Mouse (Mus musculus) liver, postnatal 0 days (tissue): ENCODE measurements at regions not wholly inside any gene's neighbourhood (a gene's known extent, or its start where the extent isn't known, plus 50 kb on each side); places are given as distances from the start of the nearest gene placed in this dataset.

Experiments
- ATAC-seq: fragments of 200-750 bp; cut with Nextera tagmentation; 2 replicates; pipeline ENCODE4 v1.8.0; 2017; ENCODE audit warnings: mild to moderate bottlenecking, moderate library complexity
- DNase-seq: peaks from one replicate; pipeline ENCODE4 v3.0.0-alpha.2; 2016
- H3K27ac ChIP-seq: fragments of 300-500 bp; sonication (generic); 2 replicates; pipeline ENCODE4 v1.5.1; 2014; ENCODE audit warnings: antibody characterized with exemption, moderate library complexity, mild to moderate bottlenecking, low read depth
- H3K27me3 ChIP-seq: fragments of 300-500 bp; sonication (generic); 2 replicates; pipeline ENCODE4 v1.6.1; 2014; ENCODE audit warnings: low read length, control low read depth, mixed read lengths; ENCODE audit not compliant: insufficient read depth
- H3K36me3 ChIP-seq: fragments of 300-500 bp; sonication (generic); replicated peaks from 2 replicates; pipeline ENCODE4 v1.6.1; 2014; ENCODE audit warnings: mild to moderate bottlenecking, control low read depth, low read length, moderate library complexity, mixed read lengths; ENCODE audit not compliant: insufficient read depth
- H3K4me1 ChIP-seq: fragments of 300-500 bp; sonication (generic); 2 replicates; pipeline ENCODE4 v1.6.1; 2014; ENCODE audit warnings: antibody characterized with exemption, mild to moderate bottlenecking, control low read depth; ENCODE audit not compliant: insufficient read depth
- H3K4me2 ChIP-seq: fragments of 300-500 bp; sonication (generic); 2 replicates; pipeline ENCODE4 v1.6.1; 2014; ENCODE audit warnings: low read depth, mild to moderate bottlenecking, low read length, moderate library complexity, mixed read lengths
- H3K4me3 ChIP-seq: fragments of 300-500 bp; sonication (generic); 2 replicates; pipeline ENCODE4 v1.5.1; 2014; ENCODE audit warnings: low read depth, low read length
- H3K9ac ChIP-seq: fragments of 300-500 bp; sonication (generic); replicated peaks from 2 replicates; pipeline ENCODE4 v1.6.1; 2014; ENCODE audit warnings: mild to moderate bottlenecking, moderate library complexity
- H3K9me3 ChIP-seq: fragments of 300-500 bp; sonication (generic); 2 replicates; pipeline ENCODE4 v1.6.1; 2016; ENCODE audit warnings: mild to moderate bottlenecking, control low read depth, low read length, mixed read lengths
- CTCF ChIP-seq: sonication (generic); IDR thresholded peaks from 2 replicates; pipeline ENCODE4 v1.5.1; 2016; ENCODE audit warnings: antibody characterized with exemption, low read depth
- EP300 ChIP-seq: IDR thresholded peaks from 2 replicates; pipeline ENCODE4 v1.6.1; 2016; ENCODE audit warnings: antibody characterized with exemption, low read depth, mild to moderate bottlenecking
- WGBS: fragments of 180-500 bp; shearing (Covaris S2); extraction: QIAGEN DNeasy Blood & Tissue Kit; methylation state at CpG from one replicate; pipeline ENCODE4 v1.1.7; 2014; ENCODE audit not compliant: insufficient replicate concordance; 5-methylcytosine and 5-hydroxymethylcytosine counted together

- TF ChIP-seq CTCF (no peak), EP300 (no peak)
- no peak overlapping the region for H3K9ac ChIP-seq
- DNase-seq (no peak), ATAC-seq (no peak)
- H3K4me3 ChIP-seq: no peak overlapping the region
- H3K9me3 ChIP-seq: no peaks in the 10 kb centered on the region
- H3K4me1 ChIP-seq: no peaks in the 10 kb centered on the region
- no peaks in the 10 kb centered on the region for H3K27me3 ChIP-seq
- WGBS: 71% methylated on average over 6 of the region's 6 CpGs
- H3K4me2 ChIP-seq: no peak overlapping the region
- no peak overlapping the region for H3K27ac ChIP-seq
- no peaks in the 10 kb centered on the region for H3K36me3 ChIP-seq
Measured at GRCm38 (mm10) chr12:8070788-8071187, 93.3 kb downstream of the Apob start.

GRCm38 (mm10) chr12:8071286-8071685 is 93.8 kb downstream of the Apob start:
- Histone ChIP-seq H3K27ac (no peak overlapping the region), H3K4me1 (no peaks in the 10 kb centered on the region), H3K9me3 (no peaks in the 10 kb centered on the region), H3K4me3 (no peak overlapping the region), H3K27me3 (no peaks in the 10 kb centered on the region), H3K9ac (no peak overlapping the region), H3K4me2 (no peak overlapping the region), H3K36me3 (no peaks in the 10 kb centered on the region)
- ATAC-seq (no peak), DNase-seq (no peak)
- whole genome bisulfite sequencing: 73% methylated on average over 4 of the region's 4 CpGs
- TF ChIP-seq CTCF (no peak), EP300 (no peak)

- no peak overlapping the region for H3K27ac ChIP-seq
- ATAC-seq: no peak
Measured at GRCm38 (mm10) chr12:8076010-8076540, 98.6 kb downstream of the Apob start.

GRCm38 (mm10) chr12:8077346-8077745 is 99.9 kb downstream of the Apob start:
- DNase-seq: no peak
- no peak overlapping the region for H3K9ac ChIP-seq
- 83% methylated on average over 4 of the region's 4 CpGs for WGBS
- ATAC-seq: no peak
- H3K4me1 ChIP-seq: no peaks in the 10 kb centered on the region
- no peak overlapping the region for H3K27ac ChIP-seq
- H3K4me2 ChIP-seq: no peak overlapping the region
- no peaks in the 10 kb centered on the region for H3K36me3 ChIP-seq
- TF ChIP-seq EP300: no peak
- TF ChIP-seq CTCF: no peak
- no peaks in the 10 kb centered on the region for H3K27me3 ChIP-seq
- H3K4me3 ChIP-seq: no peak overlapping the region
- H3K9me3 ChIP-seq: no peaks in the 10 kb centered on the region

More at GRCm38 (mm10) chr12:8076010-8076540, 98.6 kb downstream of the Apob start:
- no peak for DNase-seq
- TF ChIP-seq CTCF (no peak), EP300 (no peak)
- Histone ChIP-seq H3K9ac (no peak overlapping the region), H3K36me3 (no peaks in the 10 kb centered on the region), H3K4me1 (no peaks in the 10 kb centered on the region), H3K27me3 (no peaks in the 10 kb centered on the region), H3K4me2 (no peak overlapping the region), H3K4me3 (no peak overlapping the region), H3K9me3 (no peaks in the 10 kb centered on the region)

DNA sequence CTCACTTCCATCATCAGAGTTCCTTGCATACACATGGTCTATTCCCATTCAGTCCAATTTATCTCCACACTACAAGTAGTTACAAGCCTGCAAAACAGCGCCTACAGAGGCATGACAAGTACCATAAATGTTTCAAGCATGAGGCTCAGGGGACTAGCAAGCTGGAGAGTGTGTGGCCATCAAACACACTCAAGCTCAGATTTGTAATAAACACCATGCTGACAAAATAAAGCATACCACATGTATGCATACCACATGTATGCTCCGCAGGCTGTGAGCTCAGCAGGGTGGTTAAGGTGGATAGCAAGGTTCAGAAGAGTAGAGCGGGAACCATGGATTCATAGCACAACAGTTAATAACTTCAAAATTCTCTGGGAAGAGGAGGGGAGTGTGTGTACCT is 100.6 kb downstream of the Apob start:
- 82% methylated on average over 3 of the region's 3 CpGs for WGBS
- DNase-seq: no peak
- TF ChIP-seq EP300 (no peak), CTCF (no peak)
- Histone ChIP-seq H3K27me3 (no peaks in the 10 kb centered on the region), H3K4me1 (no peaks in the 10 kb centered on the region), H3K9ac (no peak overlapping the region), H3K27ac (no peak overlapping the region), H3K4me3 (no peak overlapping the region), H3K4me2 (no peak overlapping the region), H3K9me3 (no peaks in the 10 kb centered on the region), H3K36me3 (no peaks in the 10 kb centered on the region)
- ATAC-seq: no peak

DNA sequence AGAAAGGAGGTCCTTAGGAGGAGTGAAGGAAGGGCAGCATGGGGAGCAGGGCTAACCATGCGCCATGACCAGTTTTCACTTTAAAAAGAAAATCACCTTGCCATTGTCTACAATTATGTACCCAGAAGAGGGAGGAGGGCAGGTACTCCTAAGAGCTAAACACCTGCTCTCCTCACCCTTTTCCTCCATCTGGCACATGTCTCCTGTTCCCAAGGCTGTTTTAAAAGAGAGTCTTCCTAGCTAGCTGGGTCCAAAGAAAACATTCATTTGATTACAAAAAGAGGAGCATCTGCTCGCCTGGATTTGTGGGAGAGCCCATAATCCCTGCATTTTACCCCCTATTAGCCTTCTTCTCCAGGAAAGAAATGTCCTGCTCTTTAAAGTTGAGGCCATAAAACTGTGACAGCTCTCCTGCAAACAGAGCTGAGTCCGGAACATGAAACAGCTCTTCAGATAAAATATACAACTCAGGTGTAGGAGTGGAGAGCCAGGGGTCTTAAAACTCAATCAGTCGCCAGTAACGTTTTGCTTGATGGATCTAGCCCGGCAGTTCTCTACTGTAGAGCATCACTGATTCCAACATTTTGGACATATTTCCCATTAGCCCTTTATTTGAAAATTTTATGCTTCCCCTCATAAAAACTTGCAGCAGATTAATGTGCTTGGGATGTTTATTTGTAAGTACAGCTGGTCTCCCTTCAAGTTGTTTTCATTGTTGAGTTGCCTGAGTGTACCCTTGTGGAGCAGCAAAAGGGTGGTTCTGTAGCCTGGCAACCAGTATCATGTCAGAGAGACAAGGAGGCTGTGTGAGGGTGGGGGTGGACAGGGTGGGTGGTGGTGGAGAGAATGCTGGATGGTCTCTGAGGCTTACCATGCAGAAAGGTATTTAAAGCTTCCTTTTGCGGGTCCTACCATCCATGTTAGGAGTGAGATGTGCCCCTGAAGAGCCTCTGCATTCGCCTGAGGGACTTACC is 105.5 kb downstream of the Apob start:
- Histone ChIP-seq H3K9me3 (no peaks in the 10 kb centered on the region), H3K4me3 (no peak overlapping the region), H3K27me3 (no peaks in the 10 kb centered on the region), H3K27ac (no peak overlapping the region), H3K4me1 (no peaks in the 10 kb centered on the region), H3K9ac (no peak overlapping the region), H3K36me3 (no peaks in the 10 kb centered on the region), H3K4me2 (no peak overlapping the region)
- 56% methylated on average over 8 of the region's 8 CpGs for WGBS
- no peak for ATAC-seq
- TF ChIP-seq EP300: no peak
- TF ChIP-seq CTCF: no peak
- DNase-seq: no peak
